Mouse (Mus musculus): ENCODE measurements around the gene Ripk3. TPM values are rescaled to one million over a fixed set of nuclear protein-coding genes. Genes with fewer than 3 reads are reported as not detected.
A peak's percentile ranks its signal among the peaks of the same experiment; 100 is the strongest.

Ripk3 gene
- polyA plus RNA-seq, 1 experiment from 2014 or later, result 16.9 TPM

DNA sequence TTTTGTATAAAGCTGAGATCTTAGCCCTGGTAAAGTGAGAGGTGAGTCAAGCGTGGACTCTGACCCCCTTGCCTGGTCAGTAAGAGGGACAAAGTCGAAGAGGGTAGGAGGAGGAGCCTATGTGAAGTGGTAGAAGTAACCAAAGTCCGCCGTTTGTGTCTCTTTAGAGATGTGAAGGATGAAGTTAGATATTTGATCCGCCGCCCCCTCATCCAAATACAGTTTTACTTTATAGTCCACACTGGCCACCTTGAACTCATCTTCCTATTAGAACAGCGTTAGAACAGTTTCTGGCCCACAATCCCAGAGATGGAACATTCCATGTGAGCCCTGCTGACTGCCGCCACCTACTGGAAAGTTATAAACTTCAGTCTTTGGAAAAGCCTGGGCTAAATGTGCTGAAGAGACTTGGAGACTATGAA is 30.3 kb downstream of the Ripk3 start, which contains the start of gene Cideb:
Gene Cideb (minus strand): TSS at position 96 of the 422 bp plus-strand sequence.
- Histone ChIP-seq H3K4me3 (replicated peaks) (peak within 1 kb of the TSS; percentile 43), H3K9ac (no peak within 1 kb of the TSS), H3K9me3 (replicated peaks) (no peaks in the 10 kb centered on the region), H3K4me1 (replicated peaks) (peaks cover 37% of the 10 kb centered on the region), H3K27me3 (peaks cover 28% of the 10 kb centered on the region), H3K36me3 (replicated peaks) (peaks cover 35% of the 10 kb centered on the region), H3K4me2 (peak within 1 kb of the TSS; percentile 38), H3K27ac (replicated peaks) (peak within 1 kb of the TSS; percentile 75)
- ATAC-seq (ENCODE audit: insufficient read depth), result peak; percentile 41; the same call in 1 of the 2 replicates
- WGBS (ENCODE audit: insufficient replicate concordance), result 10% methylated on average over 8 of the region's 8 CpGs

DNA sequence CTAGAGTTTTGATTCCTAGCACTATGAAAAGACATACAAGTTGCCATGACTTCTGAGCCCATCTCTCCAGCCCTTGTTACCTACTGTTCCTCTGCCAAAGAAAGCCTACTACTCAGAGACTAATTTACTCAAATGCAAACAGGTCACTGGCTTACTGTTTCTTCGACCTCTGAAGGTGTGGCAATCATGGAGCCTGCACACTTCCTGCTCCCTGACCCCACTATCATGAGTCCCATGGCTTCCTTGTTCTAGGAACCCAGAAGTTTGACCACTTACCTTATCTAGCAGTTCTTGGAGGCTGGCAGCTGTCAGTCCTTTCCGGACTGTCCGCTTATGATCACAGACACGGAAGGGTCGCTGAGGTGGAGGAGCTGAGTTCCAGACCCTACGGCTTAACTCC is 31.1 kb downstream of the Ripk3 start:
- H3K4me3 ChIP-seq (replicated peaks), result peak overlapping the region; percentile 43
- peaks cover 43% of the 10 kb centered on the region for H3K36me3 ChIP-seq (replicated peaks)
- no peaks in the 10 kb centered on the region for H3K9me3 ChIP-seq (replicated peaks)
- H3K4me2 ChIP-seq, result peak overlapping the region; percentile 38
- peaks cover 20% of the 10 kb centered on the region for H3K27me3 ChIP-seq
- 16% methylated on average over 6 of the region's 6 CpGs for WGBS (ENCODE audit: insufficient replicate concordance)
- peaks cover 31% of the 10 kb centered on the region for H3K4me1 ChIP-seq (replicated peaks)
- peak overlapping the region; percentile 75 for H3K27ac ChIP-seq (replicated peaks)
- H3K9ac ChIP-seq, result no peak overlapping the region
- ATAC-seq (ENCODE audit: insufficient read depth), result no peak

DNA sequence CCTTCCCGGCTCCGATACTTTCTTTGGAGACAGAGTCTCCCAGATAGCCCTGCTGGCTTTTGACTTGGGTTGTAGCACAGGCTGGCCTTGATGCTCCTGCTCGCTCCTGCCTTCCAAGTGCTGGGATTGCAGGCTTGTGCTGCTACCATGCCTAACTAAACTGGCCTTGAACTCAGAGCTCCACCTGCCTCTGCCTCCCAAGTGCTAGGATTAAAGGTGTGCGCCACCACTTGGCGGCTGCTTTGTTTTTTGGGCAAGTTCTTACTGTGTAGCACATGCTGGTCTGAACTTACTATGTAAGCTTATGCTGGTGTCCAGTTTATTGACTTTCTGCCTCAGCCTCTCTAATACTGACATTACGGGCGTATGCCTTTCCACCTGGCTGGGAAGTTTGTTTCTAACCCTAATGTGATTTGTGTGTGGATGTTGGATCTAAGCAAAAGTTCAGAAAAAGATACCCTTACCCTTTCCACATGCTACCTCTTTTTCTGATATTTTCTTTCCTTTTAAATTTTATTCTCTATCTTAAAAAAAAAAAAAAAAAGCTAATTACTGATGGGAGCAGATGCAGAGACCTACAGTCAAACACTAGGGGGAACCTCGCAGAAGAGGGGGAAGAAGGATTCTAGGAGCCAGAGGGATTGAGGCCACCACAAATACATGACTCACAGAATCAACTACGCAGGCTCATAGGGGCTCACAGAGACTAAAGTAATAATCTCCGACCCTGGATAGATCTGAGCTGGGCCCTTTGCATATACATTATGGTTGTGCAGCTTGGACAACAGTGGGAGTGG is 41.4 kb downstream of the Ripk3 start:
- no peak overlapping the region for H3K27ac ChIP-seq (replicated peaks)
- peaks cover 41% of the 10 kb centered on the region for H3K4me1 ChIP-seq (replicated peaks)
- peak overlapping the region; percentile 85 for H3K4me3 ChIP-seq (replicated peaks)
- peak overlapping the region; percentile 90 for H3K4me2 ChIP-seq
- peaks cover 43% of the 10 kb centered on the region for H3K36me3 ChIP-seq (replicated peaks)
- ATAC-seq (ENCODE audit: insufficient read depth), result no peak
- no peaks in the 10 kb centered on the region for H3K9me3 ChIP-seq (replicated peaks)
- no peak overlapping the region for H3K9ac ChIP-seq
- no peaks in the 10 kb centered on the region for H3K27me3 ChIP-seq
- 75% methylated on average over 10 of the region's 10 CpGs for WGBS (ENCODE audit: insufficient replicate concordance)

DNA sequence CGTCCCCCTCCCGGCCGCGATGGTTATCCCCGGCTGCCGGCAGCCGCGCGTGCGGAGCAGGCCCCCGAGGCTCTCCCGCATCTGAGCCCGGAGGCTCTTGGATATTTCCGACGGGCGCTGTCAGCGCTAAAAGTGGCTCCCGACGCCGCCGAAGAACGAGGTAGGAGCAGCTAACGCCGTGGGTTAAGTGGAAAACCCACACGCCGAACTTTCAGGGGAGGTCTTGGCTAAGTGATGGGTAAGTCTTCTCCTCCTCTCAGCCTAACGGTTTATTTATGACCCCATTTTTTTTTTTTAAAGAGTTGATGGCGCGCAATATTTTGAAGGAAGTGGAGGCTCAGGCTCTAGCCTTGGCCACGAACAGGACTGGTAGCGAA is 42.8 kb downstream of the Ripk3 start:
- peak overlapping the region; percentile 85 for H3K4me3 ChIP-seq (replicated peaks)
- under 1% methylated on average over 31 of the region's 31 CpGs for WGBS (ENCODE audit: insufficient replicate concordance)
- peak overlapping the region; percentile 90 for H3K4me2 ChIP-seq
- H3K9ac ChIP-seq, result peak overlapping the region; percentile 78
- no peaks in the 10 kb centered on the region for H3K9me3 ChIP-seq (replicated peaks)
- peaks cover 30% of the 10 kb centered on the region for H3K36me3 ChIP-seq (replicated peaks)
- ATAC-seq (ENCODE audit: insufficient read depth), result no peak
- peaks cover 41% of the 10 kb centered on the region for H3K4me1 ChIP-seq (replicated peaks)
- H3K27ac ChIP-seq (replicated peaks), result peak overlapping the region; percentile 75
- no peaks in the 10 kb centered on the region for H3K27me3 ChIP-seq

DNA sequence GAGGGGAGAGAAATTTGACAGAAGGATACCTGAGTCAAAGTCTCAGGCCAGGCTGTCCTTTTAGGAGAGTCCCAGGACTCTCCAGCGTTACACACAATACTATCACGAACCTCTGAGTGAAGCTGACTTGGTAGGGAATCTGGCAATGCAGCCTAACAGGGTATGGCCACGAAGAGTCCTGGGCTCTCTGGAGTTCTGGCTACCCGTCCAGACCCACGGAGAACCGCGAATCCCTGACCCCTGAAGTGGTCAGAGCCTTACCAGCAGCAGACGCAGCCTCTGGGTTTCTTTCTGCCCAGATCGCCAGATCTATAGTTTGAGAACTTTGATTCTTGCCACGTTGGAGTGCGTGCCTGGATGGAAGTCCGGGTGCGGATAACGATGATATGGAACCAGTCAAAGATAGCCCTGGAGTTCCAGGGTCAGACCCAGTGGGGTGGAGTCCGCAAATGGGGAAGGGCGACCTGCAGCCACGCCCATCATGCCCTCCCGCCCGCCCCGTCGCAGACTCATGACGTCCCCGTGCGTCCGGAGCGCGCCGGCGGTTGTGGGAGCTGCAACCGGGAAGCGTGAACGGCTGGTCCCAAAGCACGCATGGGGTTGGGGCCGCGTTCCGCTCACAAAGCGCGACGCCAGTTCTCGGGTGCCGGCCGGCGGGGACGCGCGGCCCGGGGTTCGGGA is 43.3 kb downstream of the Ripk3 start, which contains the start of the genes Dhrs1 and Nop9:
Gene Dhrs1 (minus strand): TSS at position 511 of the 681 bp plus-strand sequence.
Gene Nop9 (plus strand): TSS at position 514 of the 681 bp plus-strand sequence.
- 2% methylated on average over 48 of the region's 48 CpGs for WGBS (ENCODE audit: insufficient replicate concordance)
- H3K36me3 ChIP-seq (replicated peaks), result peaks cover 25% of the 10 kb centered on the region

DNA sequence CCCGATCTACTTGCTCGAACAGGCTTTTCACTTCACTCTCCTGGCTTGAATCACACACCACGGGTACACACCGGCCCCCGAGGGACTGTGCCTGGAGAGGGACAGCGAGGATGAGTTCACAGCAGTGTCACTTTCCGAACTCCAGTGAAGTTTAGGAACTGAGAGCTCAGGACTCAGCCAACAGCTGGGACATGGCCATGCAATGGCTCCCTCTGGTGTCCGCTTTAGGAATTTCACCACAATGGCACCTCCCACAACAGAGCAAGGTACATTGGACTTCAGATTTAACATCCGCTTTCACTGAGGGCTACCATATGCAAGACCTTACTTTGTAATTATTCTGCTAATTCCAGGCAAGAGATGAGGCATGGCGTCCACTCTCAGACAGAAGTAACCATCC is 45.0 kb downstream of the Ripk3 start:
- 0 out of 2 replicates have a peak overlapping the region, but pooled peaks have one; percentile 0 for H3K27ac ChIP-seq (replicated peaks)
- H3K9me3 ChIP-seq (replicated peaks), result no peaks in the 10 kb centered on the region
- no peak overlapping the region for H3K4me3 ChIP-seq (replicated peaks)
- peak; percentile 40 for ATAC-seq (ENCODE audit: insufficient read depth)
- no peak overlapping the region for H3K9ac ChIP-seq
- peaks cover 41% of the 10 kb centered on the region for H3K4me1 ChIP-seq (replicated peaks)
- WGBS (ENCODE audit: insufficient replicate concordance), result 17% methylated on average over 10 of the region's 10 CpGs
- no peaks in the 10 kb centered on the region for H3K27me3 ChIP-seq
- peak overlapping the region; percentile 90 for H3K4me2 ChIP-seq
- peaks cover 22% of the 10 kb centered on the region; the same call in 1 of the 2 replicates for H3K36me3 ChIP-seq (replicated peaks)

More for the DNA sequence above, 43.3 kb downstream of the Ripk3 start, which contains the start of the genes Dhrs1 and Nop9:
- H3K4me1 ChIP-seq (replicated peaks), result peaks cover 41% of the 10 kb centered on the region
- H3K9me3 ChIP-seq (replicated peaks), result no peaks in the 10 kb centered on the region
- peak; percentile 86 for ATAC-seq (ENCODE audit: insufficient read depth)
- H3K4me2 ChIP-seq, result peak within 1 kb of the TSS; percentile 90
- H3K27ac ChIP-seq (replicated peaks), result peak within 1 kb of the TSS; percentile 75
- no peaks in the 10 kb centered on the region for H3K27me3 ChIP-seq
- H3K4me3 ChIP-seq (replicated peaks), result peak within 1 kb of the TSS; percentile 85
- peak within 1 kb of the TSS; percentile 78 for H3K9ac ChIP-seq

DNA sequence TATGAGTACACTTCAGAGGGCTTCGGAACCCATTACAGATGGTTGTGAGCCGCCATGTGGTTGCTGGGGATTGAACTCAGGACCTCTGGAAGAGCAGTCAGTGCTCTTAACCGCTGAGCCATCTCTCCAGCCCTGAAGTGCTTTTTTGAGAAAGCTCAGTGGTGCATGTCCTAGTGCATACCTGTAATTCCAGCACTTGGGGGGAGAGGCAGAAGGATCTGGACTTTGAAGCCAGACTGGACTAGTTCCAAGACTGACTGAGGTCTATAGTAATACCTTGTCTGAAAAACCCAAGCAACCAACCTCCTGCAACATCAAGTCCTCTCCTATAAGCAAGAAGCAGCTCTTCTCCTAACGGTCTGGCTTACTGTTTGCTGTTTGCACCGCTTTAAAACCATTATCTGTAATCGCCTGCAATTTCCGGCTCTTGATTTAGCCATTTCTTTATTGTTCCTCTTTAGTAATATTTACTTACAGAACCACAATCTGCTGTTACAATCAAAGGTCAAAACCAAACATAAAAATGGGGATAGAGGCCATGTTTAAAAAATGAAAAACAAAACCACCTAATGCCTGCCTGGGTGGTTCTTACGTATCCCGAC is 51.5 kb downstream of the Ripk3 start:
- Histone ChIP-seq H3K4me2 (no peak overlapping the region), H3K9ac (no peak overlapping the region), H3K4me1 (replicated peaks) (no peaks in the 10 kb centered on the region), H3K4me3 (replicated peaks) (no peak overlapping the region), H3K27me3 (no peaks in the 10 kb centered on the region; the same call in 1 of the 2 replicates), H3K9me3 (replicated peaks) (no peaks in the 10 kb centered on the region), H3K27ac (replicated peaks) (no peak overlapping the region), H3K36me3 (replicated peaks) (peaks cover 14% of the 10 kb centered on the region; the same call in 1 of the 2 replicates)
- WGBS (ENCODE audit: insufficient replicate concordance), result 67% methylated on average over 9 of the region's 9 CpGs
- ATAC-seq (ENCODE audit: insufficient read depth), result no peak

DNA sequence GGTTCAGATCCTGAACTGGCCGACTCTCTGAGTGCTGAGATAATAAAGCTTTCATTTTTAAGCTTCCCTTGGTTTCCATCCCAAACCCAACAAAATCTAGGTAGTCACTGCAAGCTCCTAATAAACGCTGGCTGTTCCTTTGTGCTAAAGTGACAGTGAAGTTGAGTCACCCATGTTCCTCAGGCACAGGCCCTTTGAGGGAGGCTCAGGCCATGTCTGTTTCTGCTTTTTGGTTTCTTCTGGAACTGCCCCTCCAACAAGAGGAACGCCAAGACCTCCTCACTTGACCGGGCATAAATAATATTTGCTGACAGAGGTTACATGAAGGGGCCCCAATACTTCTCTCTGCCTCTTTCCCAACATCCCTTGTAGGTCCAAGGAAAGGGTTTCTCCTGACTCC is 52.9 kb downstream of the Ripk3 start:
- no peaks in the 10 kb centered on the region; the same call in 1 of the 2 replicates for H3K27me3 ChIP-seq
- no peak overlapping the region for H3K4me2 ChIP-seq
- peaks cover 14% of the 10 kb centered on the region; the same call in 1 of the 2 replicates for H3K36me3 ChIP-seq (replicated peaks)
- H3K4me3 ChIP-seq (replicated peaks), result no peak overlapping the region
- H3K4me1 ChIP-seq (replicated peaks), result no peaks in the 10 kb centered on the region
- H3K9me3 ChIP-seq (replicated peaks), result no peaks in the 10 kb centered on the region
- WGBS (ENCODE audit: insufficient replicate concordance), result 52% methylated on average over 4 of the region's 4 CpGs
- no peak overlapping the region for H3K9ac ChIP-seq
- no peak for ATAC-seq (ENCODE audit: insufficient read depth)
- no peak overlapping the region for H3K27ac ChIP-seq (replicated peaks)

DNA sequence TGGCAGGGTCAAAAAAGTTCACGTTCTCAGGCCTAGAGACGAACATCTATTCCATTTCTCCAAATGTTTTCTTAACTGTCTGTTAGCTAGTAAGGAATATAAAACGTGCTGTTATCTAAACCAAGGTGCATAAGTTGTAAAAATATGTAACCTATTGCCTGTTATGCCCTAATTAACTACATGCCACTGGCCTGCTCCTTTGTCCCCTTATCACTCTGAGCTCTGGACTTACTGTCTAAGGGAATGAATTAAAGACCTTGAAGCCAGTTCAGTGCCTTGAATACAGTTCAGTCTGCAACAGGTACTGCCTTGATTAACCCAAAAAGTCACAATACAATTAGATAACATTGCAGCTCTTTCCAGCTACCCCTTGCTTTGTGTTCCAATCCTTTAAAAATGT is 53.3 kb downstream of the Ripk3 start:
- Histone ChIP-seq H3K4me3 (replicated peaks) (no peak overlapping the region), H3K27ac (replicated peaks) (no peak overlapping the region), H3K9me3 (replicated peaks) (no peaks in the 10 kb centered on the region), H3K36me3 (replicated peaks) (peaks cover 13% of the 10 kb centered on the region; the same call in 1 of the 2 replicates), H3K27me3 (peaks cover 1% of the 10 kb centered on the region; the same call in 1 of the 2 replicates), H3K9ac (no peak overlapping the region), H3K4me1 (replicated peaks) (no peaks in the 10 kb centered on the region), H3K4me2 (no peak overlapping the region)
- WGBS (ENCODE audit: insufficient replicate concordance), result 58% methylated on average over 3 of the region's 3 CpGs
- ATAC-seq (ENCODE audit: insufficient read depth), result no peak
